Comparison of ENCODE assay signal across 8 mouse cellular contexts in genomic region chr14:56811701-56812339, GRCm38 (mm10). TPM values are rescaled to one million over a fixed set of nuclear protein-coding genes. Genes with fewer than 3 reads are reported as not detected.
A peak's percentile ranks its signal among the peaks of the same experiment; 100 is the strongest.
DNase-seq lines count a peak whose midpoint lies in the region; ATAC-seq and TF ChIP-seq lines count a peak whose summit lies in the region.
"Not testable (repeated sequence)": the region's sequence is repeated elsewhere in the genome, so short reads cannot be mapped to it uniquely, and the experiment has no call there.

TSS of gene Zmym5 (minus strand) at chr14:56811716.

- TF ChIP-seq CTCF in G1E (IDR thresholded peaks at IDR 0.05; ENCODE audit: low read depth, low read length) = not testable (repeated sequence)

- peak within 1 kb of the TSS; percentile 81 for H3K9ac ChIP-seq in lung, embryonic 16.5 days (ENCODE audit: low read length)

- H3K27ac ChIP-seq in lung, embryonic 16.5 days (ENCODE audit: low read length) = peak within 1 kb of the TSS; percentile 97

- not testable (repeated sequence) for H3K27me3 ChIP-seq in G1E (ENCODE audit: insufficient read depth, low read length); lung, embryonic 16.5 days (ENCODE audit: control insufficient read depth, insufficient read depth, low read depth, low read length)

- peak; percentile 66 for DNase-seq in G1E (ENCODE audit: low spot score)
- peak; percentile 83 for DNase-seq in cerebellum, adult 8-10 months
- DNase-seq in forelimb bud, embryonic 11.5 days (ENCODE audit: low read depth, low spot score) = peak; percentile 69
- peak; percentile 97 for DNase-seq in layer of hippocampus, adult 9-11 months
- peak; percentile 92 for DNase-seq in ovary, adult 18-20 months (ENCODE audit: low spot score)
- peak; percentile 75 for DNase-seq in thymus, postnatal 0 days (ENCODE audit: low spot score)

- peak within 1 kb of the TSS; percentile 72 for H3K4me2 ChIP-seq in lung, embryonic 16.5 days (ENCODE audit: low read depth, low read length)

- peak; percentile 97 for ATAC-seq in G1E (ENCODE audit: extremely low read depth, insufficient number of reproducible peaks, low FRiP score, poor library complexity, severe bottlenecking)
- peak; percentile 96 to 97 for ATAC-seq in hematopoietic stem cell, adult 5-6 weeks (replicated peaks in 1 of 2; ENCODE audit: insufficient read depth in 1 of 2, low FRiP score in 2 of 2, low TSS enrichment in 1 of 2, low read depth in 1 of 2, poor library complexity in 2 of 2, severe bottlenecking in 2 of 2)
- peak; percentile 97 for ATAC-seq in lung, embryonic 16.5 days (ENCODE audit: low read depth)

- peak within 1 kb of the TSS; percentile 78 for H3K4me3 ChIP-seq in G1E (ENCODE audit: low read depth, low read length)
- H3K4me3 ChIP-seq in lung, embryonic 16.5 days (ENCODE audit: low read length) = peak within 1 kb of the TSS; percentile 76

- WGBS in lung, embryonic 16.5 days = 0% methylated on average over 29 of the region's 72 CpGs

- H3K9me3 ChIP-seq in G1E (replicated peaks); lung, embryonic 16.5 days (ENCODE audit: control insufficient read depth, low read length): not testable (repeated sequence)

- H3K4me1 ChIP-seq in G1E (ENCODE audit: insufficient read depth, low read depth, low read length) = peaks cover 23% of the 10 kb centered on the region
- H3K4me1 ChIP-seq in lung, embryonic 16.5 days (replicated peaks; ENCODE audit: control insufficient read depth, insufficient read depth, low read length) = not testable (repeated sequence)

- peaks cover 18% of the 10 kb centered on the region for H3K36me3 ChIP-seq in G1E (replicated peaks)
- H3K36me3 ChIP-seq in lung, embryonic 16.5 days (ENCODE audit: control insufficient read depth, insufficient read depth, low read length) = not testable (repeated sequence)

RNA-seq across cellular contexts. Expression of gene Zmym5, which starts in this region (rescaled TPM):
- total RNA-seq in G1E (2014; fragmentation: Nextera tagmentation) (49.9 and 62.6 TPM in 2 replicates), G1E (2017) (27.0 and 28.6 TPM in 2 replicates)
- polyA plus RNA-seq in G1E (2012) = 1.8 and 2.1 TPM in 2 replicates
- 33.0 and 35.3 TPM in 2 replicates for total RNA-seq in hematopoietic stem cell, adult 5-6 weeks (2017)
- polyA plus RNA-seq in lung, embryonic 16.5 days (2015; fragmentation: Nextera tagmentation; extraction: Ambion mirVana) = 27.3 and 31.1 TPM in 2 replicates
- polyA plus RNA-seq in thymus, postnatal 0 days (2015; fragmentation: Nextera tagmentation; extraction: Ambion mirVana) = 16.4 and 19.6 TPM in 2 replicates

Comparison
In these comparisons a context has a peak if more than half of its experiments do, and no peak if none do; other contexts are left out.
1. Peak in every context shown above with its lines: DNase-seq, ATAC-seq, H3K4me3 ChIP-seq and H3K27ac ChIP-seq.